Mouse (Mus musculus): ENCODE measurements at regions not wholly inside any gene's neighbourhood (a gene's known extent, or its start where the extent isn't known, plus 50 kb on each side); places are given as distances from the start of the nearest gene placed in this dataset.

DNA sequence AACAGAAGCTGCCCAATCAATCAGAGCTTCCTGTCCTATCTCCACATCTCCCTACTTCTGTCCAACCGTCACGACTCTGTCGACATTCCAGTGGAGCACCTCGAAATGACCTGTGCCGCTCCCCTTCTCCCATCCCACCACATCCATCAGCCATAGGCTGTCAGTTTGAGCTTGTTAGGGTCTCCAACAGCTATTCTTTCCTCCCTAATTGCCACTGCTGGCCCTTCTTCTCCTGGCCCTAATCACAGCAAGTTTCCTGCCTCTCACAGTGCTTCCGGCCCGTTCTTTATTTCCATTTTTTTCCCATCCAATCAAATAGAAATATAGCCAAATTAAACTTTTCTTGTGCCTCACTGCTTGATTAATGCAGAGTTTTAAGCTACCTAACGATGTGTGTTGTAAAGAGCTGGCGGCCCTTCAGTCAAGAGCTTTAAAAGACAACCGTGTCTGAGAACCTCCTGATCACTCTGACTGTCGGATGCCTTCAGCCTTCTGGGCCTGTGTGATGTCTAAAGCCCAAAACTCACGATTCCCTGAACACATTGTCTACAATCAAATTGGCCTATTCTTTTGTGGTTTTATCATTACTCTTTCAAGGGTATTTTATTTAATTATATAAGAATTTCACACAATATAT, 270.3 kb downstream of the Tgfb2 start:
- DNase-seq = peak in 1 of 2 experiments; percentile 5

DNA sequence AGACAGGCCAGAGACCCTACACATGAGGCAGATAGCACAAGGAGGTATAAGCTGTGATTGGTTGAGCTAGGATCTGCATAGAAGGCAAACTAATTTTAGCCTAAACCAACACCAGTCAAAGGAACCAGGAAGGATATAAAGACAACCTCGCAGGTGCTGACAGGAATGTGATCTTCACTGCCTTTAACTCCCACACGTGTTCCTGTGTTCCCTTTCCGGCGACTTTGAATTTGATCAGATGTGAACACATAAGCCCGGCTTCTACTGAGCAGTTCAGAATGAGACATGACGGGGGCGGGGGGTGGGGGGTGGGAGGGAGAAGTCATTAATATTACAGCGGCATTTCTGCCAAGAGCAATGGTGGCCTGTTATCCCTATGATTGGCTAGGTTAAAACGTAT, 271.0 kb downstream of the Tgfb2 start:
- DNase-seq = no peak

DNA sequence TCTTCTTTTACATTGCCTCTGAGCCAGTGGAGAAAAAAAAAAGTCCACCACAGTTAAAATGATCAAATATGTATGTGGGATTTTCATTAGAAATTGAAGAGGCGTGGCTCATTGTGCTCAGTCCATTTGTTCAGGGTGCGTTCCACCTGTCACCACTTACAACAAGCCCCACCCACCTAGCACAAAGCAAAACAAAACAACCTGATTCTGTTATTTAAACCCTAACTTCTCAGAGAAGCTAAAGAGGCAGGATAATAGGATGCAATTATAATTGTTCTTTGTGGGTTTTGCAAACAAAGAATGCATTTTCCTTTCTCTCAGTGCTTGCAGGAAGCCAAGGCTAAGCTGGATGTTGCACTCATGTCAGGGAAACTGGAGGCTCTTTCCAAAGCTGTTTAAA, 271.8 kb downstream of the Tgfb2 start:
- no peak for DNase-seq

DNA sequence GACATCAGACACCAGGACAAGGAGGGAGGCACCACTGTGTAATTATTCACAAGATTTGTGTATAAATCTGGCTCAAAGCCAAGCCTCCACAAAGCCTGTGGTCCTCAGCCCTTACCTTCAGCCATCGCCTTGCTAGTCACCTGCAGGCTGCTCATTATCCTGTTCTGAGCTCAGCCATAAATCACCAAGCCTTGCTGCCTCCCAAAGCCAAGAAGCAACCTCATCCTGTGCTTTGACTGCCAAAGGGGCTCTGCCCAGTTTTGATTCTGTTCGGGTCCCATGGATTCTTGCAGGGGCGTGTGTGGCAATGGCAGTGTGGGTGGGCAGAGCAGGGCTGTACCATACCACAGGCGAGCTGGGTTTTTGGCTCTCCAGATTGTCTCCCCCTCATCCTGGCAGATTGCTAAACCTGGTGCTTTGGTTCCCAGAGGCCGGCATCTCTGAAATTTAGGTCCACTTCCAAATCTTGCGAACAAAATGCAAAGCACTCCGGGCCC, 272.6 kb downstream of the Tgfb2 start:
- DNase-seq = peak; percentile 44 to 51

DNA sequence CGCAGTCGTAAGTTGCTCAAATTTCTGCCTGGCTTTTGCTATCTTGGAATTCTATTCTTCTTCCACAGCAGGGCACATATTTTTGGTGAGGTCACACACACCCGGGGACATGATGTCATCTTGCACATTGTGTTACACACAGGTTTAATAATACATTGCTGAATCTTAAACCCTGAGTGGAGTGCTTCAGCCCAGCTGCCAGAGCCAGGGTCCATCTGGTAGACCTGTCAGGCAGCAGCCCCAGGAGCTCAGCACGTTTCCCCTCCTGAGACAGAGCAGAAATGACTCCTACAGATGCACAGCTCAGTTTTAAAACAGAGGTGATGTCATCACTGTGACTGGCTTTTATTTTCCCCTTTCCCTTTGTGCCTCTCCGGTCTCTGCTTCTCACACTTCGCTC, 280.4 kb downstream of the Tgfb2 start:
- DNase-seq = no peak

DNA sequence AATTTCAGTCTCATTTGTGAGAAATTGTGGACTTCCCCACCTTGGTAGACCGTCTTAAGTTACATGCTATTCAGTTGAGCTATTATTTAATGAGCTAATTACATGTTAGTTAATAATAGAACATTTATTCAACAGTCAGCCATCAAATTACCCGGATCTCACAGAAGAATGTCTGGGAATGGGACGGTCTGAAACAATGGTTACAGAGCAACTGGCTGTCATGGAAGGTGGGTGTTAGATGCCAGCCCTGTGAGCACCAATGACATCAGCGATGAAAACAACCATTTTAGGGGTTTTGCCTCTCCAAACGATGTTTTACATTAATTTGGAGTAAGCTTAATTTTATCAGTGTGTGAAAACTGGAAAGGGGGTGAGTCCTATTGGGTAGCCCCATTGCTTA, 281.7 kb downstream of the Tgfb2 start:
- DNase-seq = no peak

DNA sequence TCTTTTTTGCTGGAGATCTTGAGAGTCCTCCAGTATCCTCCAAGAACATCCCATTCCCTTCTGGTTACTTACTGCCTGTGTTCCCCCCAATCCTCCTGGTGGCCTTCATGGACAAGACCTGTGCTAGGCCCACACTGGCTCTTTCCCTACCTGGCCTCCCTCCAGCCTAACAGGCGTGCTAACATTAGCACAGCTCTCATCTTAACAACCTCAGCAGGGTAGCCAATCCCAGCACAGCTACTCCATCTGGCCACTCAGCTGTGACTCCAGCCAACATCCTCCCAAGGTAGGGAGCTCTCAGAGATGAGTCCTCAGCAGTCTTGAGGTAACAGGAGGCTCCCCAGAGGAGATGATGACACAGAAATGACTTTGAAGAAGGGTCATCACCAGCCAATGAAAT, 288.7 kb downstream of the Tgfb2 start:
- no peak for DNase-seq

DNA sequence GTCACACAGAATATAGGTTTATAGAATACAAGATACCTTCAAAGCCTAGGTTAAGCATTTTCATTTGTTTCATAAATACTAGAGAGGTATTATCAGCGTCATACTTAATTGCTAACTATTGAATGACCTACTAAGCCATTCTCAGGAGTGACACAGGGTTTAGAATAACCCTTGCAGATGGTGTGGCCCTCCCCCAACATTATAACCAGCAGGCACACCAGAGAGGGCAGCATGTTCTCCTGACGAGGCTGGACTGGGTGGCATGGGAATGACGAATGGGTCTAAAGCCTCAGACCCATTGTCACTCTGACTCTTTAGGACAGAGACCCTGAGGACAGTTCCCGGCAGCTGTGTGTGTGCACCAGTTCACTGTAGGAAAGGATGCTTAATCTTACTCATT, 290.5 kb downstream of the Tgfb2 start:
- no peak for DNase-seq

DNA sequence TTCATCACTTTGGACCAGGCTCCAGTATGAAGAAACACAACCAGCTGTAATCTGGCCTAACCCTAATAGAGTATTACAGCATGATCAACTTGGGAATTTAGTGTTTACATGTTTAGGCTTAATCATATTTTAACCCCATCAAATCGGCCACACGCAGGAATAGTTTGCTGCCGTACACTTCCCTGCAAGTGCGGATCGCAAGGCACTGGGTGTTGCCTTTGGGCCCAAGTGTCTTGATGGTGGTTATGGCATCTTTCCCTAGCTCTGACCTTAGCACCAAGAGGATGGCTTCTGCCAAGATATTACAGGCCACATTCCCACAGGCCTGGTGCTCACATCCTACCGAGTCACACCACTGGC, 291.9 kb downstream of the Tgfb2 start:
- no peak for DNase-seq

DNA sequence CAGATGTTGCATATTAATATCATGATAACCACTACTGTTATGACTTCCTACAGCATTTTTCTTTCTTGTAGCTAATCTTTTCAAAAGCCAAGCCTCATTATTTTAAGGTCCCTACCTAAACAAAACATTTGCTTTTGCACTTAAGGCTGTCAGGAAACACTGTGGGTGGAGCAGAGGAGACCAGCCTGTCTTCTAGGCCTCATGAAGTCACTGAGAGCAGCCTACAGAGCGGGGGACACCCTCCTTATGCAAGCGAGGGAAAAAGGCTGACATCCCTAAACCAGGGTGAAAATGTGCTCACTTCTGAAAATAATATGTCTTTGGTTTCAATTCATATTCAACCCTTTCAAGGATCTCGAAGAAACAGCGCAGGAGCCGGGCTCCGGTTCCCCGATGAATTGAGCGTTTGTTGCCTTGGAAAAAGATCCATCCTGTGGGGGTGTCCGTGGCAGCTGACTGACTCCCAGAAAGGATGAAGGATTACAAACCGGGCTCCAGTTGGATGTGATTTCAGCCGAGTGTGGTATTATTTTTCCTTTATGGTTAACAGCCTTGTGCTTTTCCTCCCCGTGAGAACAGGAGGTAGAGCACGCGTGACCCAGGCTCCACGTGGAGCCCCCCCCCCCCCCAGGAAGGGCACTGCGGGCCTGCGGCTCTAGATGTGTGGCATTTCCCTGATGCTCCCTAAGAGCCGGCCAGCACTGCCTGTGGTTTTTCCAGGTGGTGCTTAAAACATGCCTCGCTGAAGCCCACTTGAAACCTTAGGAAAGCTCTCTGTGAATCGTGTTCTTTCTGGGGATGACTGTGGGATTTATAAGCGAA, 292.5 kb downstream of the Tgfb2 start:
- peak in 1 of 2 experiments; percentile 35 for DNase-seq

DNA sequence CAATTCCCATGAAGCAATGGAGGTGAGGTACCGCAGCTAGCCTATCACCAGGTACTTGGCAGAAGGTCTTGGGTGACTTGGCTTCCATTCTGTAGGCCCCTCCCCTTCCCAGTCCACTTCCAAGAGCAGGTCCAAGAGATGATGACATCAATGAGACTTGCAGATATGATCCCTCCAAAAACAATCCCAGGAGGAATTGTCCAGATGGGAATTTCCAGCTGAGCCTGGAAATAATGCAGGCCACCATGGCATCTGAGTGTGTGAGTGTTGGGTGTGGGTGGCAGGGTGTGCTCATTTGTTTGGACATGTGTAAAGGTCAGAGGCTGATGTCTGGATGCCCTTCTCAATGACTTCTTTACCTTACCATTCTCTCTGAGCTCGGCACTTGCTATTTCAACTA, 293.5 kb downstream of the Tgfb2 start:
- no peak for DNase-seq

DNA sequence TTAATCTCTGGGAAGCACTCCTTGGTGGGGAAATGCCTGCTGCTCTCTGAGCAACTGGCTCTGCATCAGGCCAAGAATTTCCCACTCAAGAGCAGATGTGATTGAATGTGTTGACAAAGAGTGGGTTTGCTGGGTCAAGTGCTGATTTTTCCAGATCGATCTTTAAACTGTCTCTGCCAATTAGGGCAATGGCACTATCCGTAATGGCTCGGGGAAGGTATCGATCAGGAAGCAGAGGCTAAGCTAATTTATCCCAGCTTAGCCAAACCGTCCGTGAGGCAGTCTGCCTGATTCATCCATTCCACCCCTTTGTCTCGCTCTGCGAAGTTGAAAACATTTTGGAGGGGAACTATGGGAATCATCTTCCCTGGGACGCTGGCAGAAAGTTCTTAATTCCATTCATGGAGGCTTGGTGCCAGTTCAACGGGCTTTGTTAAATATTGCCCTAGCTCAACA, 291.9 kb upstream of the Lyplal1 start:
- DNase-seq = no peak

DNA sequence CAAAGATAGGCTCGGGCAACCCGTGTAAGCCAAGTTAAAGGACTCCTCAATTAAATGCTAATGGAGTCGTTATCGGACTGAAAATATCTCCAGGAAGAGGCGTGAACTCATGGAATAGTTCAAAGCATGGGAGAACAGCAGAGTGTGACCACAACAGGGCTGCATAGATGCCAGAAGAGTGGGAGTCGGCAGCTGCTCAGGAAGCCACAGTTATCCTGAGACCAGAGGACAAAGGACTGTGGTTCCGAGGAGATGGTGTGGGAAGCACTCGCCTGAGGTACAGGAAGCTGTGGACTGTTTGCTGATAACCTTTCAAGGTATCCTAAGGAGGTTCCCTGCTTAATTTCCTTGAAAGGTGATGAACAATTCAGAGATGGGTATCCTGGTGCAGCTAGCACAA, 290.5 kb upstream of the Lyplal1 start:
- no peak for DNase-seq

DNA sequence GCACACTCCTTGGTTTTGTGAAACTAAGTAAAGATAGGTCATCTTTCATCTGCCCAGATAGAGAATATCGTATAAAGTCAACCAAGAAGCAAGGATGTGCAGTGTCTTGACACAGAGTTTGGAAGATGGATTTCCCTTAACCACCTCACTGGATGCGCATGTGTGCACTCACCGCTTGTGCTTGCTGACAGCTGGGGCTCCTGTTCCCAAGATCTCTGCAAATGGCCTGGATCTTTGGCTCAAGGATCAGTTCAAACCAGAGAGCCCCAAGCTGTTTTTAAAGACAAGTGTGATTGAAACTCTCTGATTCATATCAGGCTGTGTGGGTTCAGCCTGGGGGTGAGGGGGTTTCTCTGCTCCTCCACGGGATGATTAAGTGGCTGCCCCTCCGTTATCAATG, 288.6 kb upstream of the Lyplal1 start:
- no peak for DNase-seq

DNA sequence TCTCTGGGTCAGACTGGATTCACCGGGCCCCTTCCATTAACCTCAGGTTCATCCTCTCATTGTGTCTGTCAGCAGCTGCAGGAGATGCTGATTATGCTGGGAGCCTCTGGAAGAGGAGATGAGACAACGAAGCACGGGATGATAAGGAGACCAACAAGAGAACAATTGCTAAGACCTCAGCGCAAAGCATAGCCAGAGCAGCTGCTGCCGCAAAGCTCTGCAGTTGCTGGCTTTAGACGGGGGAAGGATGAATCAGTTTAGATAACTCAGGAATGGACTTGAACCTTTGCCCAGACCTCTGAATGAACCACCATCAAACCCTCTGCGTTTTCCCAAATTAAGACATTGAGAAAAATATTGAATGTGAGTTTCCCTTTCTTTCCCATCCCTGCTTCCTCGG, 282.7 kb upstream of the Lyplal1 start:
- DNase-seq = no peak

DNA sequence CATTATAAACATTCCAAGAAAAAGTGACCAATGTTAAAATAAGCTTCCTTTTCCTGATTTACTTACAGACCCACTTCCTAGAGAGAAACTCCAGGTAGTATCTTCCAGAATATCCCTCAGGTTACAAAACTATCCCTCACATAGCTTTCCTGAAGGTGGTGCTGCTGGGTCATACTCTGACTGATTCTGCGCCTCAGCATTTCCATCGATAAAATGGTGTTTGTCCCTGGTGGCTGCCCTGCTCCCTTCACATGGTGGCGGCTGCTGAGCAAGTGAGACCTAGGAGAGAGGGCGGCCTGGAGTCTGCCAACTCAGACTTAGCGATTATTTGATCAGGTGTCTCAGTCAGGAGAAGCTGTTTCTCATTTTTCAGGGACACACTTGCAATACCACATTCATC, 275.9 kb upstream of the Lyplal1 start:
- no peak for DNase-seq

DNA sequence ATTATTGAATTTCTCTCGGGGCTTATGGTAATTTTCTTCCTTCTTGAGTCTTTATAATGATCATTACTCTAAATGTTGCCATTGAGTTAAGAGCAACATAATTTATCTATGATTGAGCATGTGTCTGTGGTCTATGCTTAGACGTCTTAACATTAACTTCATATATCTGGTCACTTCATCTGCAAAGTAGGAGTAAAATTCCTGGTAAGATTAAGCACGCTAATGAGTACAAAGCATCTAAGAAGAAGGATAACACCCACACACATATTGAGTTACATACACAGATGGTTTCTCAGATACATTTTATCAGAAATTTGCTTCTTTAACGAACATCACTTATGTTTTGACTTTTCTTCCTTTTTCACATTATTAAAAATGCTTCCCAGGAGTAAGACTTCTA, 267.3 kb upstream of the Lyplal1 start:
- DNase-seq = no peak

DNA sequence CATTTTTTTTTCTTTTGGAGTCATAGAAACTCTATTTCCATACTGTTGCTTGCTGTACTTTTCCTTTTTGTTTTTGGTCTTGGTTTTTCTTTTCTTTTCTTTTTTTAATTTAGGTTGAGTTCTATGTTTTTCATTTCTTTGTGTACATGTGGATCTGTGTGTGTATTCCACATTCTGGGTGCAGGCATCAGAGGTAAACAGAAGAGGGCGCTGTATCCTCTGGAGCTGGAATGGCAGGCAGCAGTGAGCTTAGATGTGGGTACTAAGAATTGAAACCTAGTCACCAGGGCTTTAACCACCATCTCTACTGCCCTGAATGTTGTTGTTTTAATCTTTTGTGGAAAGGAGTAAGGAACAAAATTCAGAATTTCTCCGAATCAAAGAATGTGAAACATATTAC, 266.3 kb upstream of the Lyplal1 start:
- DNase-seq = no peak

DNA sequence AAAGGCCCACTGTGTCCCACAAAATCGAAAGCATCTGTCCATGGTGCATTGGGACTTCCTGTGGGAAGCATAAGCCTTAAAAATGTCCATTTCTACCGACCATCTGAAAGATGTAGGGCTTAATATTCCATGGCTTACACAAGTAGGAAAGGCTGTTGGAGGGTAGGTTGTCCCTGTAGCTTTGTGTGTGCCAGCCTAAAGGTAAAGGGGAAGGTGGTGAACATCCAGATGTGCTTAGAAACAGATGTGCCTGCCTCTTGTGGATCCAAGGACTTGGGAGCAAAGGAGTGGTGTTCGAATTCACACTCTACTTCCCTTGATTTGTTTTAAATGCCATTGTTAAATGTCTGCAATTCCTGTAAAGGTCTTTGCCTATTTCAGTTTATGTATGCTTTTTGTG, 265.9 kb upstream of the Lyplal1 start:
- no peak for DNase-seq

DNA sequence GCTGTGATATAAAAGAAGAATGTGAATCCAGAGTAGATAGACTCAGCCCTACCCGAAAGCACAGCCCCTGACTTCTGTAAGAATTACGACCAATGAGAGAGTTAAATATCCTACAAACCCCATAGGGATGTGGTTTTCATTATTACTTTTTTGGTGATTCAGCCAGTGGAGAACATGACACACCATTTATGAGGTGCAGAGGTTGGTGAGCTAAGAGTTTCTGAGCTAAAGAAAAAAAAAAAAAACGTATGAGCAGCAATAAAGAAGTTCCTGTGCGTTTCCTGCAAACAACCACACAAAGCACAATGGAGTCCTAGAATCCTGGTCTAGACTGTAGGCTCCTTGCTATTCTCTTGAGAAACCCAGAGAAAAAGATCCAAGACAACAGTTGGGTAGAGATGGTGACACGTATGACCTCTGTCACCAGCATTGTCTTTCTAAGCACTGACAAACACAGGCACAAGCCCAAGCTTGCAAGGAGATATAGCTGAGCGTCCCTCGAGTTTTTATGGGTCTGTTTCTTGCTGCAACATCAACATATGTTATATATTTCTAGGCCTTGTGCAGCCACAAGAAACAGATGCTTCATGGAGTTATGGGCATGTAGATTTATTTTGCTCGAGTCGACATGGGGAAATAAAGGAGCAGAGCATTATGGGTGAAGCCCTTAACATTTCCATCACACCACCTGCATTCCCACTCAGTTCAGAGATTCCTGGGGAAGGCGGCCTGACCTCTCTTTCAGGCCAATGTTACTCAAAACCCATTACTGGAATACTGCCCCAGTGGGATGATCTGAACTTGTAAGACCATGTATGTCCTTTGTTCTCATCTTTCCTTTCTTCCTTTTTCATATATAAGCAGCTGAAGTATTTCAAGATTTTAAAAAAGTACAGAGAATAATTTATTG, 263.1 kb upstream of the Lyplal1 start:
- no peak for DNase-seq

DNA sequence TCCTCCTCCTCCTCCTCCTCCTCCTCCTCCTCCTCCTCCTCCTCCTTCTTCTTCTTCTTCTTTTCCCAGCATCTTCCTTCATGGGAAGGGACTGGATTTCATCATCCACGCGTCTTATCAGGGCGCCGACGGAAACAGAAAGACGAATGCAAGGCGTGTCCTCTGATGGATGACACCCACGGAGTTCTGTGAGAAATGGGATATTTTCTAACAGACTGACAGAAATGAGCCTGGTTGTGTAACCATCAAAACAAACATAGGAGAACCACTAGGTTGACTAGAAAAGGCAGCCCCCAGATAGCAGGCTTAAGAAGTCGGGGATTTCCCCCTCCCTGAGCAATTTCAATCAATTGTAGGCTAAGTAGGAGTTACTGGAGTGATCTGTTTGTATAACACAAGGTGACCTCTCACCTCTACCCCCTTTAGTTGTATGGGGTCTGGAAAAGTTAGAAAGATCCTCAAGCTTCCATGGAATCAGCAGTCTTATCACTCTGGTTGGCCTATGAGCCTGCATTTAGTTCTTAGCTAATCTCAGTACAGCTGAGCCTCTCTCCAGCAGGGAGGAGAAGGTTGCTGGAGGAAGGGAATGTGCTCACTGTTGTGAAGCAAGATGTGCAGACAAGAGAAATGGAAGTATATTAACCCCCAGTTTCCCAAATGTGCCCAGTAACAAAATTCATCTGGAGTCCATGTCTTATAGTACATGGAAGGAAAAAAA, 260.0 kb upstream of the Lyplal1 start:
- no peak for DNase-seq

DNA sequence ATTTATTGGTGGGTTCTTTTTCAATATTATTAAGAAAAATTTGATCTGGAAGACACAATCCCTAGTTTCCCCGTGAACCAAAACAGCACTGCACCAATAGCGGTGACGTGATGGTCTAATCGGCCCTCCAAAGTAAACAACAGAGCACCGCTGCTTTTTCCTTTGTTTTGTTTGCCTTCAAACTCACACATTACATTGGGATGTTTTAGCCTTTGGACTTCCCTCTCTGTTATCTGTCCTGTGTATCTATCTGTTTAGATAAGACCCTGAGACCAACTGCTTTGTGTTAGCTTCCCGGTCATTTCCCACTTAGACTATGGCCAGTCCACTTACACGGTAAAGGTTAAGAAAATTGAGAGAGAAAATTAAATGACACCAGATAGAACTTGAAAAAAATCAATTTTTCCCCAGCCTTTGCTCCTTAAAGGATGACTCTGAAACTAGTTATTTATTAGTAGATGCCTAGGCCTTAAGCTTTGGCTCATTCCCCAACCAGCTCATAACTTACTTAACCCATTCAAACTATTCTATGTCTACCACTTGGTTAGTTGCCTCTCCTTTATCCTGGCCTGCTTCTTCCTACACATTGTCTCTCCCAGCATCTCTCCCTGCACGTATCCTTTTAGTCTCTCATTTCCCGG, 257.0 kb upstream of the Lyplal1 start:
- DNase-seq = no peak

Data from layer of hippocampus, postnatal 36 days (tissue).